Mouse (Mus musculus) spleen, adult 2 months (tissue): Measurements from ENCODE around the gene Pde5a.

Source experiments
- CTCF ChIP-seq: fragments of 200-500 bp; IDR thresholded peaks from 2 replicates; pipeline ENCODE4 v1.5.1; 2011; ENCODE audit warnings: mild to moderate bottlenecking, inconsistent platforms; ENCODE audit not compliant: insufficient read depth, insufficient read length, insufficient replicate concordance; ENCODE audit errors: extremely low read depth
- POLR2A ChIP-seq: fragments of 200-500 bp; IDR thresholded peaks from 2 replicates; pipeline ENCODE4 v1.6.1; 2011; ENCODE audit warnings: low read depth, low read length, inconsistent platforms

- TF ChIP-seq POLR2A (no peak), CTCF (no peak)
These were observed 159.6 kb downstream of the Pde5a start for GRCm38 (mm10) chr3:122888371-122888819.
